Mouse (Mus musculus) heart, adult 9 months (tissue): ENCODE measurements around the gene Map4k2.
A peak's percentile ranks its signal among the peaks of the same experiment; 100 is the strongest.

Experiments used
- DNase-seq, 2 experiments: peaks; one replicate each; pipeline ENCODE4 v3.0.0; 2022; ENCODE audit warnings: low spot score in 2 of 2

Gene Map4k2

GRCm38 (mm10) chr19:6346023-6346422 lies 5.1 kb downstream of the Map4k2 start:
- DNase-seq = no peak

- no peak for DNase-seq
Measured at GRCm38 (mm10) chr19:6346661-6347060, 5.7 kb downstream of the Map4k2 start.

- no peak for DNase-seq
Measured at GRCm38 (mm10) chr19:6347615-6348014, 6.7 kb downstream of the Map4k2 start.

- DNase-seq = no peak
Measured at GRCm38 (mm10) chr19:6348717-6349116, 7.8 kb downstream of the Map4k2 start.

- peak in 1 of 2 experiments; percentile 53 for DNase-seq
Measured at GRCm38 (mm10) chr19:6349215-6349983, 8.5 kb downstream of the Map4k2 start.

GRCm38 (mm10) chr19:6351431-6352106 lies 10.6 kb downstream of the Map4k2 start:
- no peak for DNase-seq

- no peak for DNase-seq
Measured at GRCm38 (mm10) chr19:6352107-6352505, 11.2 kb downstream of the Map4k2 start.

GRCm38 (mm10) chr19:6354030-6354429 lies 13.1 kb downstream of the Map4k2 start:
- DNase-seq = no peak

- no peak for DNase-seq
Measured at GRCm38 (mm10) chr19:6361291-6361690, 20.4 kb downstream of the Map4k2 start.

- no peak for DNase-seq
Measured at GRCm38 (mm10) chr19:6363091-6363410, 22.1 kb downstream of the Map4k2 start.

- peak; percentile 100 for DNase-seq
Measured at GRCm38 (mm10) chr19:6363411-6364240, 22.7 kb downstream of the Map4k2 start, which contains the start of gene Sf1. Sf1 (plus strand) TSS chr19:6363690.

GRCm38 (mm10) chr19:6364317-6364725 lies 23.4 kb downstream of the Map4k2 start:
- DNase-seq = peak; percentile 92

GRCm38 (mm10) chr19:6364842-6365241 lies 23.9 kb downstream of the Map4k2 start:
- DNase-seq = no peak

- DNase-seq = no peak
Measured at GRCm38 (mm10) chr19:6370175-6370574, 29.2 kb downstream of the Map4k2 start.

GRCm38 (mm10) chr19:6372433-6372832 lies 31.5 kb downstream of the Map4k2 start:
- DNase-seq = no peak

- DNase-seq = peak; percentile 38 to 77
Measured at GRCm38 (mm10) chr19:6373539-6374400, 32.8 kb downstream of the Map4k2 start.

GRCm38 (mm10) chr19:6374571-6374970 lies 33.6 kb downstream of the Map4k2 start:
- DNase-seq = no peak

GRCm38 (mm10) chr19:6375423-6376254 lies 34.7 kb downstream of the Map4k2 start:
- DNase-seq = no peak

GRCm38 (mm10) chr19:6376255-6376564 lies 35.3 kb downstream of the Map4k2 start:
- no peak for DNase-seq

- no peak for DNase-seq
Measured at GRCm38 (mm10) chr19:6376643-6377042, 35.7 kb downstream of the Map4k2 start.
